ENCODE assay signal across 8 mouse cellular contexts in genomic region chr10:81356352-81356990, GRCm38 (mm10). TPM values are rescaled to one million over a fixed set of nuclear protein-coding genes. Genes with fewer than 3 reads are reported as not detected.
A peak's percentile ranks its signal among the peaks of the same experiment; 100 is the strongest.
DNase-seq lines count a peak whose midpoint lies in the region; ATAC-seq lines count a peak whose summit lies in the region.

No protein-coding gene starts in this region.

- no peaks in the 10 kb centered on the region; the same call in 1 of the 2 replicates for H3K36me3 ChIP-seq in lung, embryonic 15.5 days
- H3K36me3 ChIP-seq in forebrain, embryonic 14.5 days (ENCODE audit: control insufficient read depth, insufficient read depth, low read length), result no peaks in the 10 kb centered on the region; the same call in 1 of the 2 replicates
- H3K36me3 ChIP-seq in limb, embryonic 13.5 days, result peaks cover 7% of the 10 kb centered on the region
- no peaks in the 10 kb centered on the region for H3K36me3 ChIP-seq in neural tube, embryonic 14.5 days (ENCODE audit: control insufficient read depth, insufficient read depth, low read length)

- H3K4me2 ChIP-seq in lung, embryonic 15.5 days, result peak overlapping the region; percentile 99
- H3K4me2 ChIP-seq in forebrain, embryonic 14.5 days (ENCODE audit: low read length), result peak overlapping the region; percentile 97
- peak overlapping the region; percentile 97 for H3K4me2 ChIP-seq in limb, embryonic 13.5 days (replicated peaks)
- peak overlapping the region; percentile 85 for H3K4me2 ChIP-seq in neural tube, embryonic 14.5 days (ENCODE audit: low read depth, low read length)

- no peak for ATAC-seq in lung, embryonic 15.5 days (ENCODE audit: borderline replicate concordance, extremely low read depth, low FRiP score, low TSS enrichment)
- no peak for ATAC-seq in forebrain, embryonic 14.5 days
- ATAC-seq in limb, embryonic 13.5 days (ENCODE audit: low FRiP score, low read depth), result no peak
- no peak for ATAC-seq in neural tube, embryonic 14.5 days (ENCODE audit: low read depth)
- ATAC-seq in frontal cortex, adult (ENCODE audit: low TSS enrichment), result no peak

- no peaks in the 10 kb centered on the region for H3K27me3 ChIP-seq in lung, embryonic 15.5 days
- no peaks in the 10 kb centered on the region for H3K27me3 ChIP-seq in forebrain, embryonic 14.5 days (replicated peaks; ENCODE audit: control insufficient read depth, insufficient read depth, low read length)
- H3K27me3 ChIP-seq in limb, embryonic 13.5 days, result no peaks in the 10 kb centered on the region
- no peaks in the 10 kb centered on the region for H3K27me3 ChIP-seq in neural tube, embryonic 14.5 days (ENCODE audit: control insufficient read depth, insufficient read depth, low read length)

- peaks cover 43% of the 10 kb centered on the region for H3K4me1 ChIP-seq in lung, embryonic 15.5 days
- H3K4me1 ChIP-seq in forebrain, embryonic 14.5 days (ENCODE audit: control insufficient read depth, insufficient read depth, low read length), result peaks cover 3% of the 10 kb centered on the region; the same call in 1 of the 2 replicates
- peaks cover 34% of the 10 kb centered on the region for H3K4me1 ChIP-seq in limb, embryonic 13.5 days
- 0 out of 2 replicates have a peak, but pooled peaks cover 6% of the 10 kb centered on the region for H3K4me1 ChIP-seq in neural tube, embryonic 14.5 days (ENCODE audit: control insufficient read depth, insufficient read depth, low read length)

- peak overlapping the region; percentile 6; the same call in 1 of the 2 replicates for H3K27ac ChIP-seq in lung, embryonic 15.5 days
- no peak overlapping the region for H3K27ac ChIP-seq in forebrain, embryonic 14.5 days (ENCODE audit: low read depth, low read length)
- no peak overlapping the region for H3K27ac ChIP-seq in limb, embryonic 13.5 days
- H3K27ac ChIP-seq in neural tube, embryonic 14.5 days (ENCODE audit: low read depth, low read length), result no peak overlapping the region

- no peaks in the 10 kb centered on the region for H3K9me3 ChIP-seq in lung, embryonic 15.5 days
- H3K9me3 ChIP-seq in forebrain, embryonic 14.5 days (replicated peaks; ENCODE audit: control insufficient read depth, low read length), result no peaks in the 10 kb centered on the region
- no peaks in the 10 kb centered on the region for H3K9me3 ChIP-seq in limb, embryonic 13.5 days
- no peaks in the 10 kb centered on the region for H3K9me3 ChIP-seq in neural tube, embryonic 14.5 days (ENCODE audit: control insufficient read depth, low read length)

- peak overlapping the region; percentile 87 for H3K4me3 ChIP-seq in lung, embryonic 15.5 days
- peak overlapping the region; percentile 68; the same call in 1 of the 2 replicates for H3K4me3 ChIP-seq in forebrain, embryonic 14.5 days (ENCODE audit: low read depth, low read length)
- peak overlapping the region; percentile 73 for H3K4me3 ChIP-seq in limb, embryonic 13.5 days
- H3K4me3 ChIP-seq in neural tube, embryonic 14.5 days (ENCODE audit: low read depth, low read length), result no peak overlapping the region

- 53% methylated on average over 12 of the region's 12 CpGs for WGBS in lung, embryonic 15.5 days
- WGBS in forebrain, embryonic 14.5 days, result 48% methylated on average over 12 of the region's 12 CpGs
- 43% methylated on average over 12 of the region's 12 CpGs for WGBS in limb, embryonic 13.5 days
- 54% methylated on average over 12 of the region's 12 CpGs for WGBS in neural tube, embryonic 14.5 days

- no peak for DNase-seq in lung, postnatal 14 days
- no peak for DNase-seq in forebrain, embryonic 14.5 days (ENCODE audit: low spot score)
- DNase-seq in cerebellum, postnatal 4 days (ENCODE audit: low spot score in 2 of 2), result no peak
- no peak for DNase-seq in thymus, postnatal 4 days

- H3K9ac ChIP-seq in lung, embryonic 15.5 days, result peak overlapping the region; percentile 77; the same call in 1 of the 2 replicates
- no peak overlapping the region for H3K9ac ChIP-seq in forebrain, embryonic 14.5 days (ENCODE audit: low read length)
- H3K9ac ChIP-seq in limb, embryonic 13.5 days, result peak overlapping the region; percentile 39; the same call in 1 of the 2 replicates
- H3K9ac ChIP-seq in neural tube, embryonic 14.5 days (replicated peaks; ENCODE audit: low read depth, low read length), result no peak overlapping the region

RNA-seq across cellular contexts. Expression of gene Mfsd12, which starts 0.8 kb away (rescaled TPM):
- polyA plus RNA-seq in lung, embryonic 15.5 days (2015; fragmentation: Nextera tagmentation; extraction: Ambion mirVana), result 17.6 and 20.4 TPM in 2 replicates
- 4.1 and 4.9 TPM in 2 replicates for polyA plus RNA-seq in forebrain, embryonic 14.5 days (2014; fragmentation: Nextera tagmentation; extraction: Ambion mirVana)
- polyA plus RNA-seq in limb, embryonic 13.5 days (2015; fragmentation: Nextera tagmentation; extraction: Ambion mirVana), result 12.2 and 13.6 TPM in 2 replicates
- 8.4 and 8.7 TPM in 2 replicates for polyA plus RNA-seq in neural tube, embryonic 14.5 days (2014; fragmentation: Nextera tagmentation; extraction: Ambion mirVana)

RNA-seq across cellular contexts. Expression of gene Hmg20b, which starts 6.2 kb away (rescaled TPM):
- polyA plus RNA-seq in lung, embryonic 15.5 days (2015; fragmentation: Nextera tagmentation; extraction: Ambion mirVana), result 91.2 and 92.5 TPM in 2 replicates
- 42.5 and 44.4 TPM in 2 replicates for polyA plus RNA-seq in forebrain, embryonic 14.5 days (2014; fragmentation: Nextera tagmentation; extraction: Ambion mirVana)
- 106 and 109 TPM in 2 replicates for polyA plus RNA-seq in limb, embryonic 13.5 days (2015; fragmentation: Nextera tagmentation; extraction: Ambion mirVana)
- 29.9 and 38.0 TPM in 2 replicates for polyA plus RNA-seq in neural tube, embryonic 14.5 days (2014; fragmentation: Nextera tagmentation; extraction: Ambion mirVana)

RNA-seq across cellular contexts. Expression of gene 4930404N11Rik, which starts 9.1 kb away (rescaled TPM):
- polyA plus RNA-seq in lung, embryonic 15.5 days (2015; fragmentation: Nextera tagmentation; extraction: Ambion mirVana), result 2.0 and 3.0 TPM in 2 replicates
- 0.33 TPM in 1 of 2 replicates, not detected in the other for polyA plus RNA-seq in forebrain, embryonic 14.5 days (2014; fragmentation: Nextera tagmentation; extraction: Ambion mirVana)
- 0.97 and 1.0 TPM in 2 replicates for polyA plus RNA-seq in limb, embryonic 13.5 days (2015; fragmentation: Nextera tagmentation; extraction: Ambion mirVana)
- 0.39 and 0.42 TPM in 2 replicates for polyA plus RNA-seq in neural tube, embryonic 14.5 days (2014; fragmentation: Nextera tagmentation; extraction: Ambion mirVana)

RNA-seq across cellular contexts. Expression of gene Gipc3, which starts 13.4 kb away (rescaled TPM):
- polyA plus RNA-seq in lung, embryonic 15.5 days (2015; fragmentation: Nextera tagmentation; extraction: Ambion mirVana), result 0.07 and 0.10 TPM in 2 replicates
- not detected in 2 replicates for polyA plus RNA-seq in forebrain, embryonic 14.5 days (2014; fragmentation: Nextera tagmentation; extraction: Ambion mirVana)
- 0.06 TPM in 1 of 2 replicates, not detected in the other for polyA plus RNA-seq in limb, embryonic 13.5 days (2015; fragmentation: Nextera tagmentation; extraction: Ambion mirVana)
- 0.05 and 0.08 TPM in 2 replicates for polyA plus RNA-seq in neural tube, embryonic 14.5 days (2014; fragmentation: Nextera tagmentation; extraction: Ambion mirVana)

RNA-seq across cellular contexts. Expression of gene Fzr1, which starts 21.8 kb away (rescaled TPM):
- polyA plus RNA-seq in lung, embryonic 15.5 days (2015; fragmentation: Nextera tagmentation; extraction: Ambion mirVana), result 110 and 115 TPM in 2 replicates
- 101 and 109 TPM in 2 replicates for polyA plus RNA-seq in forebrain, embryonic 14.5 days (2014; fragmentation: Nextera tagmentation; extraction: Ambion mirVana)
- 111 and 112 TPM in 2 replicates for polyA plus RNA-seq in limb, embryonic 13.5 days (2015; fragmentation: Nextera tagmentation; extraction: Ambion mirVana)
- 114 and 125 TPM in 2 replicates for polyA plus RNA-seq in neural tube, embryonic 14.5 days (2014; fragmentation: Nextera tagmentation; extraction: Ambion mirVana)

Comparison
In these comparisons a context has a peak if more than half of its experiments do, and no peak if none do; other contexts are left out.
1. H3K9ac ChIP-seq: peak in lung, embryonic 15.5 days (single experiment) and limb, embryonic 13.5 days (single experiment); none in forebrain, embryonic 14.5 days (single experiment) and neural tube, embryonic 14.5 days (single experiment).
2. Peak in every context shown above with its lines, with median percentiles within 50 percentile points of each other: H3K4me2 ChIP-seq.